ENCODE assay signal across 33 mouse cellular contexts in genomic region chr6:8489266-8489665, GRCm38 (mm10).
"Had no signal": no experiment of that assay in that cellular context is flagged by ENCODE, and none has a peak within 500 bp of the region (broad histone marks: within the 10 kb centered on the region; RNA-seq: fewer than 3 reads in every experiment).

No protein-coding gene starts in this region.

- H3K36me3 ChIP-seq: heart, embryonic 12.5 days; heart, embryonic 13.5 days; heart, embryonic 15.5 days; hindbrain, embryonic 10.5 days; hindbrain, embryonic 12.5 days; hindbrain, embryonic 13.5 days; hindbrain, embryonic 15.5 days; intestine, embryonic 15.5 days; kidney, embryonic 15.5 days had no signal

- ATAC-seq: hindbrain, embryonic 16.5 days; hindbrain, postnatal 0 days; intestine, embryonic 15.5 days; intestine, embryonic 16.5 days; intestine, postnatal 0 days had no signal

- H3K27me3 ChIP-seq: heart, embryonic 12.5 days; heart, embryonic 13.5 days; heart, embryonic 15.5 days; hindbrain, embryonic 12.5 days; hindbrain, embryonic 13.5 days; hindbrain, embryonic 15.5 days; intestine, embryonic 15.5 days; kidney, embryonic 15.5 days had no signal

- H3K4me1 ChIP-seq: hindbrain, embryonic 12.5 days had no signal

- H3K4me2 ChIP-seq: heart, embryonic 11.5 days; heart, embryonic 12.5 days; heart, embryonic 13.5 days; heart, embryonic 15.5 days; hindbrain, embryonic 12.5 days; hindbrain, embryonic 13.5 days; hindbrain, embryonic 14.5 days; hindbrain, embryonic 15.5 days; intestine, embryonic 15.5 days; kidney, embryonic 15.5 days had no signal

- H3K9me3 ChIP-seq: heart, embryonic 12.5 days; heart, embryonic 13.5 days; heart, embryonic 15.5 days; hindbrain, embryonic 10.5 days; hindbrain, embryonic 12.5 days; hindbrain, embryonic 13.5 days; hindbrain, embryonic 15.5 days; intestine, embryonic 15.5 days; kidney, embryonic 15.5 days had no signal

- DNase-seq: heart, postnatal 10 days; heart, postnatal 14 days; heart, postnatal 36 days; heart, postnatal 4 days; kidney, adult 11 months; kidney, adult 18-20 months; kidney, adult 2 months; kidney, adult 8-10 months; kidney, adult 9 months; kidney, postnatal 10 days; kidney, postnatal 14 days; kidney, postnatal 25 days; kidney, postnatal 36 days; kidney, postnatal 4 days; layer of hippocampus, adult 9-11 months; layer of hippocampus, postnatal 36 days had no signal

- H3K27ac ChIP-seq: heart, embryonic 13.5 days; heart, embryonic 15.5 days; hindbrain, embryonic 10.5 days; hindbrain, embryonic 12.5 days; hindbrain, embryonic 13.5 days; hindbrain, embryonic 14.5 days; hindbrain, embryonic 15.5 days; hindbrain, postnatal 0 days; intestine, embryonic 15.5 days; kidney, embryonic 15.5 days; kidney, postnatal 0 days; layer of hippocampus, adult 2 months had no signal

- H3K4me3 ChIP-seq: heart, embryonic 12.5 days; heart, embryonic 13.5 days; heart, embryonic 15.5 days; hindbrain, embryonic 10.5 days; hindbrain, embryonic 12.5 days; hindbrain, embryonic 13.5 days; hindbrain, embryonic 15.5 days; intestine, embryonic 15.5 days; kidney, embryonic 15.5 days; layer of hippocampus, adult 2 months had no signal

- H3K9ac ChIP-seq: heart, embryonic 12.5 days; heart, embryonic 13.5 days; heart, embryonic 15.5 days; hindbrain, embryonic 12.5 days; hindbrain, embryonic 13.5 days; hindbrain, embryonic 14.5 days; hindbrain, embryonic 15.5 days; intestine, embryonic 15.5 days; kidney, embryonic 15.5 days had no signal
